Mouse (Mus musculus) layer of hippocampus, adult 2 months (tissue): ENCODE results near the gene Pik3c2g. TPM values are rescaled to one million over a fixed set of nuclear protein-coding genes. Genes with fewer than 3 reads are reported as not detected.

Experiments used
- DNase-seq, 2 experiments: peaks; one replicate each; pipeline ENCODE4 v3.0.0; 2022; ENCODE audit warnings: low spot score in 2 of 2
- H3K27ac ChIP-seq: fragments of 200-600 bp; 2 replicates; pipeline ENCODE4 v1.8.1; 2022
- H3K4me3 ChIP-seq: fragments of 200-600 bp; 2 replicates; pipeline ENCODE4 v1.8.1; 2022; ENCODE audit warnings: mild to moderate bottlenecking
- CTCF ChIP-seq: fragments of 200-600 bp; conservative IDR thresholded peaks from 2 replicates; pipeline ENCODE4 v1.8.1; 2022; ENCODE audit warnings: antibody characterized with exemption, mild to moderate bottlenecking, moderate library complexity
- total RNA-seq, 2 experiments: library from RNA; stranded (reverse); gene quantifications; 2 replicates each; pipeline ENCODE4 v1.2.3; 2021

The Pik3c2g gene
- total RNA-seq, 2 experiments from 2014 or later = 0.33 TPM; not detected in 1

GRCm38 (mm10) chr6:139838239-139838638 lies 251.2 kb downstream of the Pik3c2g start:
- Histone ChIP-seq H3K27ac (no peak overlapping the region), H3K4me3 (no peak overlapping the region)
- no peak for TF ChIP-seq CTCF
- no peak for DNase-seq

- DNase-seq = no peak
- no peak overlapping the region for H3K27ac ChIP-seq
- H3K4me3 ChIP-seq = no peak overlapping the region
- no peak for TF ChIP-seq CTCF
These were observed 251.7 kb downstream of the Pik3c2g start for GRCm38 (mm10) chr6:139838713-139839112.

- H3K27ac ChIP-seq = no peak overlapping the region
- no peak for DNase-seq
- TF ChIP-seq CTCF = no peak
- no peak overlapping the region for H3K4me3 ChIP-seq
These were observed 252.9 kb downstream of the Pik3c2g start for GRCm38 (mm10) chr6:139839907-139840306.

GRCm38 (mm10) chr6:139841272-139841671 lies 254.3 kb downstream of the Pik3c2g start:
- no peak for DNase-seq
- H3K27ac ChIP-seq = no peak overlapping the region
- no peak for TF ChIP-seq CTCF
- no peak overlapping the region for H3K4me3 ChIP-seq

- no peak for TF ChIP-seq CTCF
- DNase-seq = no peak
- Histone ChIP-seq H3K4me3 (no peak overlapping the region), H3K27ac (no peak overlapping the region)
These were observed 255.6 kb downstream of the Pik3c2g start for GRCm38 (mm10) chr6:139842626-139843025.

GRCm38 (mm10) chr6:139843531-139843930 lies 256.5 kb downstream of the Pik3c2g start:
- no peak for TF ChIP-seq CTCF
- H3K27ac ChIP-seq = no peak overlapping the region
- DNase-seq = no peak
- H3K4me3 ChIP-seq = no peak overlapping the region

- no peak overlapping the region for H3K27ac ChIP-seq
- TF ChIP-seq CTCF = no peak
- no peak overlapping the region for H3K4me3 ChIP-seq
- no peak for DNase-seq
These were observed 260.0 kb downstream of the Pik3c2g start for GRCm38 (mm10) chr6:139846889-139847544.

- Histone ChIP-seq H3K27ac (no peak overlapping the region), H3K4me3 (no peak overlapping the region)
- DNase-seq = no peak
- no peak for TF ChIP-seq CTCF
These were observed 262.9 kb downstream of the Pik3c2g start for GRCm38 (mm10) chr6:139849931-139850330.

GRCm38 (mm10) chr6:139851705-139852603 lies 264.9 kb downstream of the Pik3c2g start:
- Histone ChIP-seq H3K4me3 (no peak overlapping the region), H3K27ac (no peak overlapping the region)
- TF ChIP-seq CTCF = no peak
- DNase-seq = no peak

GRCm38 (mm10) chr6:139852836-139853235 lies 265.8 kb downstream of the Pik3c2g start:
- DNase-seq = peak; percentile 66 to 71
- no peak for TF ChIP-seq CTCF
- Histone ChIP-seq H3K4me3 (no peak overlapping the region), H3K27ac (no peak overlapping the region)

- no peak overlapping the region for H3K27ac ChIP-seq
- TF ChIP-seq CTCF = no peak
- no peak for DNase-seq
- no peak overlapping the region for H3K4me3 ChIP-seq
These were observed 273.1 kb downstream of the Pik3c2g start for GRCm38 (mm10) chr6:139860141-139860540.

GRCm38 (mm10) chr6:139861534-139861933 lies 274.5 kb downstream of the Pik3c2g start:
- DNase-seq = no peak
- H3K4me3 ChIP-seq = no peak overlapping the region
- no peak overlapping the region for H3K27ac ChIP-seq
- no peak for TF ChIP-seq CTCF

GRCm38 (mm10) chr6:139865059-139865673 lies 278.1 kb downstream of the Pik3c2g start:
- DNase-seq = no peak
- H3K27ac ChIP-seq = no peak overlapping the region
- H3K4me3 ChIP-seq = no peak overlapping the region
- TF ChIP-seq CTCF = no peak
